Mouse (Mus musculus) adrenal gland, postnatal 10 days (tissue): ENCODE measurements around the gene Ints7. TPM values are rescaled to one million over a fixed set of nuclear protein-coding genes. Genes with fewer than 3 reads are reported as not detected.
A peak's percentile ranks its signal among the peaks of the same experiment; 100 is the strongest.

Source experiments
- DNase-seq: peaks from one replicate; pipeline ENCODE4 v3.0.0; 2021; ENCODE audit warnings: mixed read lengths
- total RNA-seq, 2 experiments: library from RNA; stranded (reverse); gene quantifications; 2 replicates each; pipeline ENCODE4 v1.2.3; 2021

Ints7 gene
- total RNA-seq, 2 experiments from 2014 or later = 33.8 to 36.4 TPM

- no peak for DNase-seq
These were observed 9.0 kb downstream of the Ints7 start for GRCm38 (mm10) chr1:191584483-191584882.

DNA sequence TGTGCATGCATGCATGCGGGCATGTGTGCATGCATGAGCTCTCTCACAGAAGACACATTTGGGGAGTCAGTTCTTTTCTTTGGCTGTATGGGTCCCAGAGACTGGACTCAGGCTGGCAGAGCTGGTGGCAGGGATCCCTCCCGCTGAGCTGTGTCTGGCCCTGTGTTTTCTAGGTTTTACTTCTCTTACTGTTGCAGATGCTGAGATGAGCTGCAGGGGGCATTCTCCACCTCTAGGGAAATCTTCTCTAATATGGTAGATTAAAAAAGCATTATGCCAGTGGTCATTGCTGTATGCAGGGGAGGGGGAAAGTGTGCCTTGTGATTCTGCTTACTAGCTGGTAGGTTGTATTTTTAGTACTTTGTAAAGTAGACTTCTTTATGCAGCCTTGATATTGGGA is 10.3 kb downstream of the Ints7 start:
- DNase-seq = no peak

GRCm38 (mm10) chr1:191587062-191587461 is 11.6 kb downstream of the Ints7 start:
- DNase-seq = no peak

DNA sequence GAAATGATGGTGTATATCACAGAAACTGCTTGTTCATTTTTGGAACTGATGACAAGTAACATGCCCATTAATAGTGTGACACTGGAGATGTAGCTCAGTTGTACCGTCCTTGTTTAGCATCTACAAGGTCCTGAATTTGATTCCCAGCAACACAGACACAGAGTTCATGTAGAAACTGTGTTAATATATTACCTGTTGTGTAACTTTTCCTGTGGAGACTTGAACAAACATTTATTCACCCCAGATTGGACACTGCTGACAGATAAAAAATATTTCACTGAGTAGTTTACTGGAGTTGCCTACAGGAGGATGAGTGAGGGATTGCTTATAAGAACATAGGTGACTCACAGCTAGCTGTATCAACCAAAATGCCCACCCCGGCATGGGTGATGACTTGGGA is 13.3 kb downstream of the Ints7 start:
- DNase-seq = no peak

DNA sequence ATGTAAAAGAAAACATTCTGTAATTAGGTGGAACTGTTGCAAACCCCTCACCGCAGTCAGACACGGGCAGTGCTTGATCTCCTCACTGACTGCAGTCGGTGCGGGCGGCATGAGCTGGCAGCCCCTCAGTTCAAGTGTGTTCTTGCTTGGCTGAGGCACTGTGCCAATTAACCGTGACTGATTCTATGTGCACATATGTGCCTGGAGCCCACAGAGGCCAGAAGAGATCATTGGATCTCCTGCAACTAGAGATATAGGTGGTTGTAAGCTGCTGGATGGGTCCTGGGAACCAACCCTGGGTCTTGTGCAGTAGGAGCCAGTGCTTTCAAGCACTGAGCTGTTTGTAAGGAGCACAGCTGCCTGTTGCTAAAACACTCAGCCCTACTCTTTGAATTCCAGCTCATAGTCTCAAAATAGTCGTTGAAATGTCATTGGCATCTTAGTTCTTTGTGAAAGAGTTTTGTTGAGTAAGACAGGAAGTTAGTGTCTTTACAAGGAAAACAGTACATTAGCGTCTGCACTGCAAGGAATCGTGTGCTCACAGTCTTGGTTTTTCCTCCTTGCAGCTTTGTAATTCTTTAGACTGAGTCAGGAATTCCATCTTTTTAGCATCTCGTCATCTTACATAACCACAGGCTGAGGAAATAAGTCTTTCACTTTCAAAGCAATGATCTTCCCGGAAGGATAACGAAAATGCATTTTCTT is 16.7 kb downstream of the Ints7 start:
- DNase-seq = no peak

DNA sequence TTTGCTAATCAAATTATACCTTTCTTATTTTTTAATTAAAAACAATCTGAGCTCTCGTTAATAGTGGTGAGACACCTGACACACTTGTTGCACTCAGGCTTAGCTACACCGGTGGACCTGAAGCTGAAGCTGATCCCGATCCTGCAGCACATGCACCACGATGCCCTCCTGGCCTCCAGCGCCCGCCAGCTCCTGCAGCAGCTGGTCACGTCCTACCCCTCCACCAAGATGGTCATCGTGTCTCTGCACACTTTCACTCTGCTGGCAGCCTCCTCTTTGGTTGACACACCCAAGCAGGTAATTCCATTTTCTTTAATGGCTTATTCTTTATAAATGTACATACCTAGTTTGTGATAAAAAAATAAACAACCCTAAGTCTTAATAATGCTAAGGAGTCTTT is 20.6 kb downstream of the Ints7 start:
- DNase-seq = no peak

GRCm38 (mm10) chr1:191599210-191599609 is 23.8 kb downstream of the Ints7 start:
- no peak for DNase-seq

DNA sequence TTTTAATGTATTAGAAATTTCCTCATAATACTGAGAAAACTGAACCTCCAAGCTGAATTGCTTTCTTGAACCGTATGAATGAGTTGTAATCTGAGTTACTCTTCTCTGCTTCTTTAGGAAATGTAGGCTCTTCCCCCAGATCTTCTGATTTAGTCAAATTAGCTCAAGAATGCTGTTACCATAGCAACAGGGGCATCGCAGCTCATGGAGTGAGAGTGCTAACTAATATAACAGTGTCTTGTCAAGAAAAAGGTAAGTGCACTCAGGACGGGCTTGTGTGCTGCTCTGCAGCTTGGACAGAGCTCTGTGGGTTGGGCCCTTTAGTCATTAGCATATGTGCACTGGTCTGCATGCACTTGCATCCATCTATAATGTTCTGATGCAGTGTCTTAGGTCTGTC is 29.3 kb downstream of the Ints7 start:
- no peak for DNase-seq

- DNase-seq = no peak
These were observed 33.6 kb downstream of the Ints7 start for GRCm38 (mm10) chr1:191609051-191609450.

DNA sequence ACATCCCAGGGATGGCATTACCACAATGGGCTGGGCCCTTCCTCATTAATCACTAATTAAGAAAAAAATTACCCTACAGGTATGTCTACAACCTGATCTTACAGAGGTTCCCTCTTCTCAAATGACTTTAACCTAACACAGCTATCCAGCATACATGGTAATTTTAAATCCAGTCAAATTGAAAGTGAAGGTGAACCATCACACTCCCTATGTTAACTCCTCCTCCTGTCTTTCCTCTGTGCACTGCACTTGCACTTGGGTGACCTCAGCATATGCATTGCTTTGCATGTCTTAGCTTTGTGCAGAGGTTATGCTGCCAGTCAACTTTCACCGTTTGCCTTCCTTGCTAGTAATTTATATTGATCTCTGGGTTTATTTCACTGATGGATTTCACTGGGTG is 34.1 kb downstream of the Ints7 start:
- DNase-seq = no peak

DNA sequence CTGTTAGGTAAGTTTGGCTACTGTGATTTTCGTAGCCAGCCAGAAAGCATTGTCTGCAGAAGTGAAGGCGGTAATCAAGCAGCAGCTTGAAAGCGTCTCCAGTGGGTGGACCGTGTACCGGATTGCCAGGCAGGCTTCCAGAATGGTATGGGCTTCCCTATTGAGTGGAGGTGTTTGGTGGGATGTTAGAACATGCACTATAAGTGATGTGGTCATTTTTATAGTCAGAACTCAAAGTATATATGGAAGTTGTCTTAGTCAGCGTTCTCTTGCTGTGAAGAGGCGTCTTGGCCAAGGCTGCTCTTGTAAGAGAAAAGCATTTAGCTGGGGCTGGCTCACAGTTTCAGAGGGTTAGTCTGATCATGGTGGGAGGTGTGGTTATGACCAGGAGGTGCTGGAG is 34.9 kb downstream of the Ints7 start:
- DNase-seq = no peak

- no peak for DNase-seq
These were observed 36.2 kb downstream of the Ints7 start for GRCm38 (mm10) chr1:191611686-191612085.

DNA sequence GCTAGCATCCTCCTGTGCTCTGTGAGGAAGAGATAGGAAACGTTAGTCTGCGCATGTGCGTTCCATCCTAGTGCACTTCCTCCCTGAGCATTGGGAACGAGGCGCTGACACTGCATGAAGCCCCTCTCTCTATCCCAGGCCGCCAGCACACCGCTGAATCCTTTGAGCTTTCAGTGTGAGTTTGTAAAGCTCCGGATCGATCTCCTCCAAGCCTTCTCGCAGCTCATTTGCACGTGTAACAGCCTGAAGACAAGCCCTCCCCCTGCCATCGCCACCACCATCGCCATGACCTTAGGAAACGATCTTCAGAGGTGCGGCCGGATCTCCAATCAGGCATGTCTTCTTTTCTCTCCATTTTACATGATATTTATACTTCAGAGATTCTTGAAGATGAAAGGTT is 37.4 kb downstream of the Ints7 start:
- DNase-seq = no peak

DNA sequence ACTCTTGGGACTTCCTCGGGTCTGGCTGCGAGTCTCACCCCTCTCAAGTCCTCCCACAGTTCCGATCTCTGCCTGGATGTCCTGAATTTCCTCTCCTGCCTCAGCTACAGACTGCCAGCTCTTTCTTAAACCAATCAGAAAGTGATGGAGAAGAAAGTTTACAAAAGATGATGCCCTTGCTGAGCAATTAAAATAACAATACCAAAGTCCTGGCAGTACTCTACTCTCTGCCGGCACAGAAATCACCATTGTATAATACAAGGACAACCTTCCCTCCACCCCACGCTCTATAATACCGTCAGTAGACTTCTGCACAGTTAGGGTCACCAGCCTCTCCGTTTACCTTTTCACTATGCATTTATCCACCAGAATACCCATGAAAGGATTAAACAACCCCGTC is 40.8 kb downstream of the Ints7 start:
- DNase-seq = no peak

- no peak for DNase-seq
These were observed 42.2 kb downstream of the Ints7 start for GRCm38 (mm10) chr1:191617589-191617988.

DNA sequence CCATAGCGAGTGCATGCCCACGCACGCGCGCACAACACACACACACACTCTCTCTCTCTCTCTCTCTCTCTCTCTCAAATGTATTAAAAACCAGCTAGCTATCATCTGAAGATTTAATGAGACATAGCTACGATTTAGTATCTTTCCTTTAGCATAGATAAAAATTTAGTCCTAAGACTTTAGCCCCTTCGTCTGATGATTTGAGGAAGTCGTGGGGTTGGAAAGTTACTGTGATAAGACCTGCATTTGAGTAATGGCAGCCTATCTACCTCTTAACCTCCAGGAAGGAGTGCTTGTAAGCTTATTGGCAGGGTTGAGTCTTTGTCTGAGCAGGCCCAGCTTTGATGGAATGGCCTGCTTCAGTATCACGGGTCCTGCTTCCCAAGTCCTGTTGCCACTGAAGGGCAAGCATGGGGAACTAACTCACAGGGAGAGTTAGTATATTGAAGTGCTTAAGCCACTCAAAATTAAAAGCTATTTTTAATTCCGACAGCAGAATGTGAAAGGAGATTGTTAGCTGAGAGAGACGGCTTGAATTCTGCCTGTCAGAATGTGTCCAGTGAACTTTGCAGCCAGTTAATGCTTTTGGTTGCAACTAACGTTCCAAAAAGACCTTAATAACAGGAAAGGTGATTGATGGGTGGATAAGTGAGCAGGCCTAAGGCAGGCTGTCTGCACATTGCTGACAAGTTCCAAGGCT is 42.8 kb downstream of the Ints7 start:
- DNase-seq = no peak

DNA sequence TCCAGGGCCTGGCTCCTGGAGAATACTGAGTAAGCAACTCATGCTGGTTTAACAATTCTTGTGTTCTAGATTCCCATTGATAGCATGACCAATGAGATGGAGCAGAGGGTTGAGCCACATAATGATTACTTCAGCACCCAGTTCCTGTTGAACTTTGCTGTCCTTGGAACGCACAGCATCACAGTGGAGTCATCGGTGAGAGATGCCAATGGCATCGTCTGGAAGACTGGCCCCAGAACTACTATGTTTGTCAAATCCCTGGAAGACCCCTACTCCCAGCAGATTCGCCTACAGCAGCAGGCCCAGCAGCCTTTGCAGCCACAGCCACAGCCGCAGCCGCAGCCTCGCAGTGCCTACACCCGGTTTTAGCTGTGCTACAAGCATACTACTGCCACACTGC is 45.7 kb downstream of the Ints7 start:
- no peak for DNase-seq

- DNase-seq = no peak
These were observed 47.4 kb downstream of the Ints7 start for GRCm38 (mm10) chr1:191622801-191623200.

- no peak for DNase-seq
These were observed 49.1 kb downstream of the Ints7 start for GRCm38 (mm10) chr1:191624492-191624891.

- no peak for DNase-seq
These were observed 49.6 kb downstream of the Ints7 start for GRCm38 (mm10) chr1:191625026-191625425.

DNA sequence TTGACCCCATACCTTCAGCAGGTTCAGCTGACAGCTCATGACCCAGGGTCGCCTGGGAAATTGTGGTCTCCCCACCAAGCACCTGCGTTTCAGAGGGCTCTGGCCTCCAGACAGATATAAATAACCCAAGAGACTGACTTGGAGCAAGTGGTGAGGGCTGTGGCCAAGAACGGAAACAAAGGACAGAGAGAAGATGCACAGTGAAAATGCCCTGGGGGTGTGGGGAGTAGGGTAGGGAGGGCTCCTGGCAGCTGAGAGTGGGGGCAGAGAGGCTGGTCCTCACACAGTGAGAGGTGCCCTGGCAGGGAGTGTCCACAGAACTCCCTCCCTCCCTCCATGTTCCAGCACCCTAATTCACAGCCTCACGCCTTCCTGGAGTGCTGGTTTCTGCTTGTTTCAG is 50.2 kb downstream of the Ints7 start:
- DNase-seq = no peak

- peak; percentile 69 for DNase-seq
These were observed 53.2 kb downstream of the Ints7 start for GRCm38 (mm10) chr1:191628457-191629169.

GRCm38 (mm10) chr1:191629170-191629636 is 53.8 kb downstream of the Ints7 start:
- DNase-seq = no peak
